Mouse (Mus musculus): ENCODE data around the gene Gng12. TPM values are rescaled to one million over a fixed set of nuclear protein-coding genes. Genes with fewer than 3 reads are reported as not detected.

Gng12 gene
- polyA plus RNA-seq, 1 experiment from 2014 or later, result 73.9 TPM

DNA sequence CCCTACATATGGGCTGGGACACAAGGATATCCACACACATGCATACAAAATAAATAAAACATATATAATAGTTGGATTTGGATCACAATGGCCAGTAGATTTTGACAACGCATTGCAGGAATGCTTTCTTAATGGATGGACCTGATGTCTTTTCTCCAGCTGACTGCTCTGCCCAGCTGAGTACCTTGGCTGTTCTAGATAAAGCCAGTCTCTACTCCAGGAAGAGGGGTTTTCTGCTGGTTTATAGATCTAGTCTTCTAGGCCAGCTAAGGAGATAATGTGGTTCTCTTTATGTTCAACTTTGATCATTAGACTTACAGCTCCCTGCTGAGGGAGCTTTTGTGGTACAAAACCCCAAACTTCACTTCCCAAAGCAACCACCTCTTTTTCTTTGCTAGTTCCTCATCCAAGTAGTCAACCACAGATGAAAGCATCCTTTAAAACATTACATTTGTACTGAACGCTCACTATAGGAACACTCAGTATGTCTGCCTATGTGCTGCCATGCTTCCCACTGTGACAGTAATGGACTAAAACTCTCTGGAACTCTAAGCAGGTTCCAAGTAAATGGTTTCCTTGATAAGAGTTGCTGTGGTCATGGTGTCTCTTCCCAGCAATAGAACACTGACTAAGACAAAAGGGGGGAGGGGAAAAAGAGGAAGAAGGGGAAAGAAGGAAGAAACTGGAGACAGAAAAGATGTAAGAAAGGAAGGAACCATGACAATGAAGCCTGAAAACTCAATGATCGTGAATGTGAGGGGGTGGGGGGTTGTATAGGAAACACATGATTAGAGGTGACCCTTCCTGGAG lies 5.6 kb upstream of the Gng12 start:
- ATAC-seq (ENCODE audit: insufficient number of reproducible peaks, insufficient read depth, low FRiP score, low read depth), result no peak
- Histone ChIP-seq H3K4me3 (ENCODE audit: control insufficient read depth in 1 of 2, insufficient read depth in 1 of 2, low read depth in 1 of 2, low read length in 2 of 2) (no peak overlapping the region), H3K9ac (ENCODE audit: low read length) (no peak overlapping the region), H3K27me3 (ENCODE audit: control insufficient read depth, insufficient read depth, low read length) (no peaks in the 10 kb centered on the region), H3K9me3 (ENCODE audit: control insufficient read depth, low read length) (no peaks in the 10 kb centered on the region), H3K4me1 (ENCODE audit: control insufficient read depth in 2 of 2, insufficient read depth in 2 of 2, low read length in 2 of 2) (no peaks in the 10 kb centered on the region), H3K4me2 (ENCODE audit: low read length) (no peak overlapping the region), H3K36me3 (ENCODE audit: control insufficient read depth, insufficient read depth, low read length) (no peaks in the 10 kb centered on the region), H3K27ac (replicated peaks in 1 of 2; ENCODE audit: control insufficient read depth in 1 of 2, insufficient read depth in 1 of 2, low read depth in 2 of 2, low read length in 2 of 2) (no peak overlapping the region)
- 85% methylated on average over 3 of the region's 3 CpGs for WGBS

DNA sequence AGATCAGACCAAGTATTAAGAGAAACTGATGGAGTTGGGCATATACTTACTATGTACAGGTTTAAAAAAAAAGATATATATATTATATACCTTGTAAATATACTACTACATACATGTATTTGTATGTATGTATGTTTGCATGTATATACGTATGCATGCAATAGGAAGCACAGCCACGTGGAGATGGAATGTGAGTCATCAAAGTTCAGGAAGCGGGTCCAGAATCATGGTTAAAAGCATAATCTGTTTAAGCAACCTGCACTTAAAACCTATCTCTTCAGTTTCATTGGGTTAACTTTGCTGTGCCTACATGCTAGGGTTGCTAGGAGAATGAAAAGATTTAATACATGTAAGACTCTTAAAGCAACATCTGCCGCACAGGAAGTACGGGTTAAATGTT lies 2.2 kb upstream of the Gng12 start:
- H3K4me2 ChIP-seq (ENCODE audit: low read length), result no peak overlapping the region
- no peaks in the 10 kb centered on the region for H3K9me3 ChIP-seq (ENCODE audit: control insufficient read depth, low read length)
- WGBS, result 76% methylated on average over 5 of the region's 5 CpGs
- no peaks in the 10 kb centered on the region for H3K36me3 ChIP-seq (ENCODE audit: control insufficient read depth, insufficient read depth, low read length)
- H3K27me3 ChIP-seq (ENCODE audit: control insufficient read depth, insufficient read depth, low read length), result no peaks in the 10 kb centered on the region
- no peak overlapping the region for H3K27ac ChIP-seq (replicated peaks in 1 of 2; ENCODE audit: control insufficient read depth in 1 of 2, insufficient read depth in 1 of 2, low read depth in 2 of 2, low read length in 2 of 2)
- no peak overlapping the region for H3K9ac ChIP-seq (ENCODE audit: low read length)
- no peak overlapping the region for H3K4me3 ChIP-seq (ENCODE audit: control insufficient read depth in 1 of 2, insufficient read depth in 1 of 2, low read depth in 1 of 2, low read length in 2 of 2)
- H3K4me1 ChIP-seq (ENCODE audit: control insufficient read depth in 2 of 2, insufficient read depth in 2 of 2, low read length in 2 of 2), result peaks cover 0 to 8% of the 10 kb centered on the region in 2 experiments; a peak in 2 of 4 replicates
- ATAC-seq (ENCODE audit: insufficient number of reproducible peaks, insufficient read depth, low FRiP score, low read depth), result no peak

DNA sequence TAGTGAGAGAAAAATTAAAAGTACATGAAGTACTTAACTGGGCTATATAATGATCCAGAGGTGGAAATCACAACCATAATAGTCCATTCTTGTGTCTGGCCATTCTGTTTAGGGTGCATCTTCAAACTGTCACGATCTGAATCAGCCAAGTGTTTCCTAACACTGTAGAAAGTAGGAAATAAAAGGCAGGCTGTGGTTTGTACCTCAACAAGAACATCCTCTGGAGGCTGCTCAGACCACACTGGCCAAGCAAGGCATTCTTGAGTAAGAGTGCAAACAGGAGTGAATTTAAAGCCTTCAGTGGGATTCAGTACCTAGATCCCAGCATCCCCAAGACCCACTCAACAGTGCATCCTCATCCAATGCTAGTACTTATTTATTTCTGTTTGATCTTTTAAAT lies 1.2 kb upstream of the Gng12 start:
- peaks cover 0 to 8% of the 10 kb centered on the region in 2 experiments; a peak in 2 of 4 replicates for H3K4me1 ChIP-seq (ENCODE audit: control insufficient read depth in 2 of 2, insufficient read depth in 2 of 2, low read length in 2 of 2)
- no peak overlapping the region for H3K9ac ChIP-seq (ENCODE audit: low read length)
- no peaks in the 10 kb centered on the region for H3K27me3 ChIP-seq (ENCODE audit: control insufficient read depth, insufficient read depth, low read length)
- 64% methylated on average over 1 of the region's 1 CpGs for WGBS
- ATAC-seq (ENCODE audit: insufficient number of reproducible peaks, insufficient read depth, low FRiP score, low read depth), result no peak
- no peak overlapping the region for H3K27ac ChIP-seq (replicated peaks in 1 of 2; ENCODE audit: control insufficient read depth in 1 of 2, insufficient read depth in 1 of 2, low read depth in 2 of 2, low read length in 2 of 2)
- no peaks in the 10 kb centered on the region for H3K9me3 ChIP-seq (ENCODE audit: control insufficient read depth, low read length)
- H3K36me3 ChIP-seq (ENCODE audit: control insufficient read depth, insufficient read depth, low read length), result no peaks in the 10 kb centered on the region
- H3K4me3 ChIP-seq (ENCODE audit: control insufficient read depth in 1 of 2, insufficient read depth in 1 of 2, low read depth in 1 of 2, low read length in 2 of 2), result no peak overlapping the region
- H3K4me2 ChIP-seq (ENCODE audit: low read length), result no peak overlapping the region

DNA sequence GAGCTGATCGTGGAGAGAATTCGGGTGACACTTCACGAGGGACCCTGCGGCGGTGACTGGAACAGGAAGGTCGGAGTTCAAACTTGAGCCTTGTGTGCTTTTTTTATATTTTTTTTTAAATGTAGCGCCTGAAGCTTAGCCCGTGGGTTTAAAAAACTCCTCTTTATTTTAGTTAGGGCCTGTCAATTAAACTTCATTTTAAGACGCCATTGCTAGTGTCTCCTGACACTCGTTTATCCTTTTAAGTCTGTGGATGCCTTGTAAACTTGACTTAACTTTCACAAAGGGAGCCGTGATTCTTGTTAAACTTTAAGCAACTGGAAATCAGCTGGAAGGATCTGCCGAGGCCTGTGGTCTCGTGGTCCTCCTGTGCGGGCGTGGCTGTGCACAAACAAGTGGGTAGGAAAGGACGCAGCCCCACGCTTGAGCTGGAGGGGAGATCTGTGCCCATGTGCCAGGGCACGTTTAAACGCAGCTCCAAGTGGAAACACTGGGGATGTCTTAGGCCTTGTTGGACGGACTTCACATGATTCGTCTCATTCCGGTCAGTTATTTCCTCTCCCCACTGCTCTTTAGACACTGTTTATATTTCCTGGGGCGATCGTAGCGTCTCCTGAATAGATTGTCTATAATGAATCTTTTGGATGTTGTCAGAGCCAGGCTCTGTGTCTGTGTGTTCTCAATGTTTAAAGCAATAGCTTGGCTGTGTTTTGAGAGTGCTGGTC lies 886 bp downstream of the Gng12 start:
- H3K27me3 ChIP-seq (ENCODE audit: control insufficient read depth, insufficient read depth, low read length), result no peaks in the 10 kb centered on the region
- H3K9me3 ChIP-seq (ENCODE audit: control insufficient read depth, low read length), result no peaks in the 10 kb centered on the region
- H3K4me2 ChIP-seq (ENCODE audit: low read length), result peak overlapping the region; percentile 70
- peak overlapping the region; percentile 82 for H3K9ac ChIP-seq (ENCODE audit: low read length)
- ATAC-seq (ENCODE audit: insufficient number of reproducible peaks, insufficient read depth, low FRiP score, low read depth), result no peak
- H3K4me1 ChIP-seq (ENCODE audit: control insufficient read depth in 2 of 2, insufficient read depth in 2 of 2, low read length in 2 of 2), result peaks cover 2 to 8% of the 10 kb centered on the region in 2 experiments; a peak in 3 of 4 replicates
- peak overlapping the region; percentile 4 to 15; a peak in 2 of 4 replicates for H3K27ac ChIP-seq (replicated peaks in 1 of 2; ENCODE audit: control insufficient read depth in 1 of 2, insufficient read depth in 1 of 2, low read depth in 2 of 2, low read length in 2 of 2)
- 4% methylated on average over 25 of the region's 25 CpGs for WGBS
- no peaks in the 10 kb centered on the region for H3K36me3 ChIP-seq (ENCODE audit: control insufficient read depth, insufficient read depth, low read length)
- H3K4me3 ChIP-seq (ENCODE audit: control insufficient read depth in 1 of 2, insufficient read depth in 1 of 2, low read depth in 1 of 2, low read length in 2 of 2), result peak overlapping the region; percentile 68 to 83

DNA sequence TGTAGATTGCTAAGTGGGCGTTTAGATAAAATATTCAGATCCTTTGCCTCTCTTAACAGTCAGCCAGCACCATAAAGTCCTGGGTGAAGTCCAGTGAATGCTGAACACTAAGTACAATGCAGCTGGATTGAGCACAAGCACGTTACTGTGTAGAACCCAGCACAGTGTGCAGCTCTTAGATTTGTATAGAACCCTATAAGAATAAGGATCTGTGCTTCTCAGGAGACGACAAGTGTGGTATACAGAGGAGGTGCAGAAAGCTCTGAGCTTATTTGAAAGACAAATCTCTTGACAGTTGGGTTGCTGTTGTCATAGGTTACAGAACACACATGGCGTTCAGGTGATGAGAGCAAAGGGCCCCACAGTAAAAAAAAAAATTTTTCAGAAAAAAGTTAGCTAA lies 1.8 kb downstream of the Gng12 start:
- H3K27ac ChIP-seq (replicated peaks in 1 of 2; ENCODE audit: control insufficient read depth in 1 of 2, insufficient read depth in 1 of 2, low read depth in 2 of 2, low read length in 2 of 2), result no peak overlapping the region
- whole genome bisulfite sequencing, result 53% methylated on average over 4 of the region's 4 CpGs
- no peak for ATAC-seq (ENCODE audit: insufficient number of reproducible peaks, insufficient read depth, low FRiP score, low read depth)

DNA sequence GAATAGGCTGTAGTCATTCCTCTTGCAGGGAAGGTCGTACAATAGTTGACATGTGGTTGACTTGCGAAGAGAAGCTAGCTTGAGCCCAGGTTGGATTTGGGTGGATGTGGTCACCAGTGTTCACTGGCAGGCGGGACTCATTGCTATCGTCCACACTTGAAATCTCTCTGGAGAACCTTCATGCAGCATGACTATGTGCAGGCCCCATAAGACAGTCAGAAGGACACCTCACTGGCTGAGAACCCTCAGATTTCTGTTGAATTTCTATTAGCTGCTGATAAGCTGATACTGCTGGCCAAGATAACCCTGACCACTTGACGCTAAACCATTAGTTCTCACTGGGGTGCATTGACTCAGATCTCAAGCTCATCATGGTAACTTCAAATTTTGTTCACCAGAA lies 5.7 kb downstream of the Gng12 start:
- Histone ChIP-seq H3K27ac (replicated peaks in 1 of 2; ENCODE audit: control insufficient read depth in 1 of 2, insufficient read depth in 1 of 2, low read depth in 2 of 2, low read length in 2 of 2) (no peak overlapping the region), H3K27me3 (ENCODE audit: control insufficient read depth, insufficient read depth, low read length) (no peaks in the 10 kb centered on the region), H3K4me1 (ENCODE audit: control insufficient read depth in 2 of 2, insufficient read depth in 2 of 2, low read length in 2 of 2) (peaks cover 10 to 24% of the 10 kb centered on the region in 2 experiments), H3K9ac (ENCODE audit: low read length) (no peak overlapping the region), H3K4me3 (ENCODE audit: control insufficient read depth in 1 of 2, insufficient read depth in 1 of 2, low read depth in 1 of 2, low read length in 2 of 2) (no peak overlapping the region), H3K36me3 (ENCODE audit: control insufficient read depth, insufficient read depth, low read length) (no peaks in the 10 kb centered on the region), H3K4me2 (ENCODE audit: low read length) (no peak overlapping the region), H3K9me3 (ENCODE audit: control insufficient read depth, low read length) (no peaks in the 10 kb centered on the region)
- WGBS, result 68% methylated on average over 5 of the region's 5 CpGs
- ATAC-seq (ENCODE audit: insufficient number of reproducible peaks, insufficient read depth, low FRiP score, low read depth), result no peak

More for the DNA sequence above, 1.8 kb downstream of the Gng12 start:
- Histone ChIP-seq H3K27me3 (ENCODE audit: control insufficient read depth, insufficient read depth, low read length) (no peaks in the 10 kb centered on the region), H3K36me3 (ENCODE audit: control insufficient read depth, insufficient read depth, low read length) (no peaks in the 10 kb centered on the region), H3K4me1 (ENCODE audit: control insufficient read depth in 2 of 2, insufficient read depth in 2 of 2, low read length in 2 of 2) (peaks cover 2 to 14% of the 10 kb centered on the region in 2 experiments), H3K4me2 (ENCODE audit: low read length) (peak overlapping the region; percentile 70), H3K4me3 (ENCODE audit: control insufficient read depth in 1 of 2, insufficient read depth in 1 of 2, low read depth in 1 of 2, low read length in 2 of 2) (peak overlapping the region in 1 of 2 experiments; percentile 83; a peak in 1 of 4 replicates), H3K9ac (ENCODE audit: low read length) (peak overlapping the region; percentile 82), H3K9me3 (ENCODE audit: control insufficient read depth, low read length) (no peaks in the 10 kb centered on the region)

DNA sequence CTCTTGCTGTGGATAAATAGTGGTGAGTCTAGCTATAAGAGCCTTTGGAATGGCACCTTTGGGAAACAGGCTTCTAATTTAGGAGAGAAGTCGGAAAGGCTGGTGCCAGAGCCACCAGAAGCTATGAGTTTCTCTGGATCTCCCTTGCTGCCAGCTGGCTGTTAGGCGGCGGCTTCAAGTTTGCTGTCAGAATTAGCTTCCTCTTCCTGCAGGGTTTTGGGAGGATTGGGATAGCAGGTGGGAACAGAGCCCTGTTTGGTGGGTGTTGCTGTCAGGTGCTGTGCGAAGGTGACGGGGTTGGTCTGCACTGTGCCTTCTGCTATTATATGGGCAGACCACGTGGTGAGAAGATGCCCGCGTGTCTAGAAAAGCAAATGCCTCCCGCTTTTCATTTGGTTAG lies 7.0 kb downstream of the Gng12 start:
- no peak overlapping the region for H3K4me3 ChIP-seq (ENCODE audit: control insufficient read depth in 1 of 2, insufficient read depth in 1 of 2, low read depth in 1 of 2, low read length in 2 of 2)
- H3K9ac ChIP-seq (ENCODE audit: low read length), result no peak overlapping the region
- no peak overlapping the region for H3K27ac ChIP-seq (replicated peaks in 1 of 2; ENCODE audit: control insufficient read depth in 1 of 2, insufficient read depth in 1 of 2, low read depth in 2 of 2, low read length in 2 of 2)
- no peaks in the 10 kb centered on the region for H3K9me3 ChIP-seq (ENCODE audit: control insufficient read depth, low read length)
- H3K4me1 ChIP-seq (ENCODE audit: control insufficient read depth in 2 of 2, insufficient read depth in 2 of 2, low read length in 2 of 2), result peaks cover 10 to 17% of the 10 kb centered on the region in 2 experiments
- 80% methylated on average over 9 of the region's 9 CpGs for WGBS
- no peaks in the 10 kb centered on the region for H3K36me3 ChIP-seq (ENCODE audit: control insufficient read depth, insufficient read depth, low read length)
- no peaks in the 10 kb centered on the region for H3K27me3 ChIP-seq (ENCODE audit: control insufficient read depth, insufficient read depth, low read length)
- no peak for ATAC-seq (ENCODE audit: insufficient number of reproducible peaks, insufficient read depth, low FRiP score, low read depth)
- no peak overlapping the region for H3K4me2 ChIP-seq (ENCODE audit: low read length)
